ENCODE assay signal across 24 mouse cellular contexts in the genomic region with DNA sequence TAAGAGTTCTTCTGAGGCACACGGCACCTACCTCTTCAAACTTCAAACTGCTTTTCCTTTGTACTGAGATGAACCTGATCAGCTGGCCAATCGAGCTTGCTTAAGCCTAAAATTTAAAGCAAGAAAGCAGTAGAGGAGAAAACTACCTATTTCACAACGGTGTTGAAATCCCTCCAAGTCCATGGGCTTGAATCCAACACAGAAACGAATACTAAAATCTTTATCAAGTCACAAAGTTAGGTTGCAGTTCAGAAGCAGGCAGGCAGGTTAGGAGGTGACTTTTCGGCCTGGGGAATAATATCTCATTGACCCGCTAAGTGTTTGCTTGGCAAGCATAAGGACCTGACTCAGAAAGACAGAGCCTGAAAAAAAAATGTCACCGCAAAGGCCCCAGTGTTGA.
DNase-seq lines count a peak whose midpoint lies in the region; ATAC-seq and TF ChIP-seq lines count a peak whose summit lies in the region.
"Had no signal": no experiment of that assay in that cellular context is flagged by ENCODE, and none has a peak within 500 bp of the region (broad histone marks: within the 10 kb centered on the region; RNA-seq: fewer than 3 reads in every experiment).

No protein-coding gene starts in this region.

- peak; percentile 33; the same call in 1 of the 2 replicates for ATAC-seq in granulocyte monocyte progenitor cell, adult 5-6 weeks (replicated peaks; ENCODE audit: poor library complexity, severe bottlenecking)
- no peak for ATAC-seq in midbrain, embryonic 11.5 days (ENCODE audit: low FRiP score)
- ATAC-seq: forebrain, postnatal 0 days; inflammation-experienced regulatory T-cells, adult 6 months; liver, postnatal 0 days had no signal

- no peaks in the 10 kb centered on the region for H3K9me3 ChIP-seq in midbrain, embryonic 11.5 days (ENCODE audit: control insufficient read depth, low read length)
- H3K9me3 ChIP-seq: G1E; heart, embryonic 12.5 days; hindbrain, embryonic 13.5 days; limb, embryonic 15.5 days; midbrain, embryonic 10.5 days; neural tube, embryonic 12.5 days had no signal

- H3K27me3 ChIP-seq in cerebellum, adult 2 months (ENCODE audit: control insufficient read depth, insufficient read depth, low read length) = no peaks in the 10 kb centered on the region
- H3K27me3 ChIP-seq in midbrain, embryonic 11.5 days (ENCODE audit: control insufficient read depth, insufficient read depth, low read length) = no peaks in the 10 kb centered on the region
- H3K27me3 ChIP-seq: heart, embryonic 12.5 days; hindbrain, embryonic 13.5 days; limb, embryonic 15.5 days; neural tube, embryonic 12.5 days had no signal

- no peak overlapping the region for H3K4me2 ChIP-seq in midbrain, embryonic 11.5 days
- H3K4me2 ChIP-seq: heart, embryonic 12.5 days; hindbrain, embryonic 13.5 days; limb, embryonic 15.5 days; neural tube, embryonic 12.5 days had no signal

- TF ChIP-seq POLR2A in cerebellum, adult 2 months (IDR thresholded peaks at IDR 0.05; ENCODE audit: borderline replicate concordance, insufficient read depth, low read length) = no peak

- TF ChIP-seq CTCF in cerebellum, adult 2 months (IDR thresholded peaks at IDR 0.05; ENCODE audit: borderline replicate concordance, insufficient read depth, low read depth, low read length) = no peak

- H3K9ac ChIP-seq in midbrain, embryonic 11.5 days (ENCODE audit: low read length) = no peak overlapping the region
- H3K9ac ChIP-seq: forebrain, postnatal 0 days; heart, embryonic 12.5 days; hindbrain, embryonic 13.5 days; limb, embryonic 15.5 days; liver, postnatal 0 days; neural tube, embryonic 12.5 days had no signal

- no peak overlapping the region for H3K27ac ChIP-seq in cerebellum, adult 2 months (ENCODE audit: insufficient read depth, low read length)
- no peak overlapping the region for H3K27ac ChIP-seq in midbrain, embryonic 11.5 days (ENCODE audit: low read depth, low read length)
- H3K27ac ChIP-seq: gastrocnemius, adult 2 months; hindbrain, embryonic 13.5 days; limb, embryonic 15.5 days; midbrain, embryonic 10.5 days; neural tube, embryonic 12.5 days had no signal

- DNase-seq in adrenal gland, postnatal 10 days = peak; percentile 72
- no peak for DNase-seq in adrenal gland, adult 8-10 months
- DNase-seq in 416B (ENCODE audit: low read depth) = peak; percentile 28
- peak; percentile 79 for DNase-seq in lung, postnatal 10 days
- no peak for DNase-seq in frontal cortex, postnatal 36 days (ENCODE audit: low spot score in 2 of 2)
- DNase-seq in cerebellum, adult 2 months = no peak
- DNase-seq in midbrain, embryonic 11.5 days (ENCODE audit: low spot score, missing footprints) = no peak
- DNase-seq: adrenal gland, postnatal 25 days; cerebellum, adult 11-12 months; cerebellum, postnatal 25 days; forebrain, postnatal 0 days; gastrocnemius, adult 2 months; heart, adult 11 months; kidney, adult 9 months; kidney, postnatal 36 days; liver, postnatal 0 days had no signal

- no peaks in the 10 kb centered on the region for H3K36me3 ChIP-seq in midbrain, embryonic 11.5 days (ENCODE audit: control insufficient read depth, insufficient read depth, low read length)
- H3K36me3 ChIP-seq: G1E; heart, embryonic 12.5 days; hindbrain, embryonic 13.5 days; limb, embryonic 15.5 days; midbrain, embryonic 10.5 days; neural tube, embryonic 12.5 days had no signal

- 68% methylated on average over 7 of the region's 7 CpGs for WGBS in cerebellum, adult 2 months
- 92% methylated on average over 7 of the region's 7 CpGs for WGBS in midbrain, embryonic 11.5 days

- H3K4me3 ChIP-seq in cerebellum, adult 2 months (replicated peaks; ENCODE audit: insufficient read depth, low read depth, low read length) = no peak overlapping the region
- H3K4me3 ChIP-seq in midbrain, embryonic 11.5 days (ENCODE audit: low read depth, low read length) = no peak overlapping the region
- H3K4me3 ChIP-seq: gastrocnemius, adult 2 months; heart, embryonic 12.5 days; hindbrain, embryonic 13.5 days; limb, embryonic 15.5 days; midbrain, embryonic 10.5 days; neural tube, embryonic 12.5 days had no signal

- H3K4me1 ChIP-seq in cerebellum, adult 2 months (ENCODE audit: control insufficient read depth, insufficient read depth, low read length) = peaks cover 18% of the 10 kb centered on the region
- peaks cover 25% of the 10 kb centered on the region for H3K4me1 ChIP-seq in midbrain, embryonic 11.5 days (ENCODE audit: control insufficient read depth, insufficient read depth, low read length)

Comparison
In these comparisons a context has a peak if more than half of its experiments do, and no peak if none do; other contexts are left out.
1. DNase-seq: peak in adrenal gland, postnatal 10 days (single experiment), 416B (single experiment) and lung, postnatal 10 days (single experiment); none in adrenal gland, adult 8-10 months (single experiment), frontal cortex, postnatal 36 days (0 of 2), cerebellum, adult 2 months (0 of 2) and midbrain, embryonic 11.5 days (single experiment).